Mouse (Mus musculus): ENCODE data around the gene Cul4a.
"Not testable (repeated sequence)": the region's sequence is repeated elsewhere in the genome, so short reads cannot be mapped to it uniquely, and the experiment has no call there.

Gene Cul4a

DNA sequence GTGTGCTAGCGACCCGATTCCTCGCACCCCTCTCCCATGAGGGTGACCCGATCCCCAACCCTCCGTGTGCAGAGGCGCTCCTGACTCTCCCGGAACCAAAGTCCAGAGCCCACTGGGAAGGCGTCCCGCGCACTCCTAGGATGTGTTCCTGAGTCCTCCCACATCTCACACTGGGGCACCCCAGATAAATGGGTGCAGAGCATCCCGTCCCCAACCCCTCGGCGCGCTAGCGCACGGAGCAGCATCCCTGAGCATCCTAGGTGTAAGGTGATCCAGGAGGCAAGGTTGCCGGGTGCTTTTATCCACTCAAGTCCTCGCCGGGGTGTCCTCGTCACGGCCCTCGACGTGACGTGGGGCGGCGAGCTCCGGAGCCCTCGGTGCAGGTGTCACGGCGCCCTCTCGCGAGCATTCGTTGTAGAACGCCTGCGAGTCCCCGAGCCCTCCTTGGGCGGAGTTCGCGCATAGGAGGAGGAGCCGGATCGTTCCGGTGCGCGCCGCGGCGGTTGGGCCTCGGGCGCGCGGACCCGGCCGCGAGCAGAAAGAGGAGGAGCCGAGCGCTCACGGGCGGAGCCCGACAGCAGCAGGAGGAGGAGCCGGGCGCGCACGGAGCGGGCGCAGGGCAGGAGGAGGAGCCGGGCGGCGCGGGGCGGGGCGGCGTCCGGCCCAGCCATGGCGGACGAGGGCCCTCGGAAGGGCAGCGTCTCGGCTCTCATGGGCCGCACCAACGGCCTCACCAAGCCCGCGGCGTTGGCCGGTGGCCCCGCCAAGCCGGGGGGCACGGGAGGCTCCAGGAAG lies at the start of gene Cul4a, which contains the start of gene Pcid2:
Gene Cul4a, plus strand, starts transcription at position 535 of the 795 bp plus-strand sequence.
Gene Pcid2, minus strand, starts transcription at position 373 of the 795 bp plus-strand sequence.
- DNase-seq, result peak; percentile 99

GRCm38 (mm10) chr8:13057351-13057750 lies 48.1 kb upstream of the Cul4a start:
- DNase-seq, result no peak

GRCm38 (mm10) chr8:13060441-13061150 lies 44.8 kb upstream of the Cul4a start, which contains the start of gene Proz:
Proz (plus strand) TSS chr8:13060914.
- no peak for DNase-seq

GRCm38 (mm10) chr8:13063112-13063511 lies 42.3 kb upstream of the Cul4a start:
- DNase-seq, result no peak

DNA sequence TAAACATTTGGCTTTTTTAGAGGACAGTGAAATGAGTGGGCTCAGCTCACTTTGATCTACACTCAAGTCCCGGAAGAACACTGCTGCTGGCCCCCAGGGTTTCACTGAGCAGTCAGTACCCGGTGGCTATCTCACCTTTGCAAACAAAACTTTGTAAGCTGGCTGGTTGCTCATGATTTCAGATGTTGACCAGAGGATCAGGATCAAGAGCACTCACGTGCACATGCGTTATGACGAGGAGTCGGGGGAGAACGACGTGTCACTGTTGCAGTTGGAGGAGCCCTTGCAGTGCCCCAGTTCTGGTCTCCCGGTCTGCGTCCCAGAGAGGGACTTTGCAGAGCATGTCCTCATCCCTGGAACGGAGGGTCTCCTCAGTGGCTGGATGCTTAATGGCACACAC lies 32.2 kb upstream of the Cul4a start:
- no peak for DNase-seq

DNA sequence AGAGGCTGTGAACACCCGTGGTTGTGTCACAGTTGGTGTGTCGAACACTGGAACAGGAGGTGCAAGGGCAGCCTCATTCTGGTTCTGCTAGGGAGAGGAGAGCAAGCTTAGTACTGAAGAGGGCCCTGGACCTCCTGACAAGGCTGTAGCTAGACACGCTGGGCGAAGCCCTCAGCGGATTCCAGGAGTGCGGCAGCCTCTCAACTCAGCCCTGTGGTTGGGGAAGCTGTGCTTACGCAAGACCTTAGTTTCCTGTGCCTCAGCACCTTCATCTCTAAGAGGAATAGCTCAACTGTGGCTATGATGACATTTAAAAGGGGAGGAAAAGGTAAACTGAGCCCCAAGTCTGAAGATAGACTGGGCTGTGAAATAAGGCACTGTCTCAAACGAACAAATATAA lies 30.4 kb upstream of the Cul4a start:
- no peak for DNase-seq

DNA sequence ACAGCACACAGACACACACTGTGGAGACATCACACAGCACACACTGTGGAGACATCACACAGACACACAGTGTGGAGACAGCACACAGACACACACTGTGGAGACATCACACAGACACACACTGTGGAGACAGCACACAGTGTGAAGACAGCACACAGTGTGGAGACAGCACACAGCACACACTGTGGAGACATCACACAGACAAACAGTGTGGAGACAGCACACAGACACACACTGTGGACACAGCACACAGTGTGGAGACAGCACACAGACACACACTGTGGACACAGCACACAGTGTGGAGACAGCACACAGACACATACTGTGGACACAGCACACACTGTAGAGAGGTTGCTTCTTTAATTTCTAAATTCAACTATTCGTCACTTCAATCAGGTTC lies 29.8 kb upstream of the Cul4a start:
- DNase-seq, result not testable (repeated sequence)

GRCm38 (mm10) chr8:13077542-13077941 lies 27.9 kb upstream of the Cul4a start:
- DNase-seq, result no peak

DNA sequence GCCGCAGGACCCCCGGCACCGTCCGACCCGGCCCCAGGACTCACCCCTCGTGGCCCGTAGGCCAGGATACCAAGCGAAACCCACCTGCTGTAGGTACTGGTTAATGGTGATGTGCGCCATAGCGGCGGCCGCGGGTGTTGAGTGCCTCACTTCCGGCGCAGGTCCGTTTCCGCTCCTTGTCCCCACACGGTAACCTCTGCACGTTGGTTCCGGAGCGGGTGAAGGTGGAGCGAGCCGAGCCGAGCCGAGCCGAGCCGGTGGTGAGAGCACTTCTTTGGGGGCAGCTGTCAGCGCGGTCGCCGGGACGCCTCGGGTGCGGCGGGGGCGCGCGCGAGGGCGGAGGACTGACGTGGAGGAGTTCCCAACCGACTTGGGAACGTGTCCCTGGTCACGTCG lies 732 bp upstream of the Cul4a start:
- DNase-seq, result peak; percentile 92

- peak; percentile 53 for DNase-seq
Measured at GRCm38 (mm10) chr8:13105908-13106551, 609 bp downstream of the Cul4a start.

- DNase-seq, result no peak
Measured at GRCm38 (mm10) chr8:13107990-13108638, 2.7 kb downstream of the Cul4a start.

DNA sequence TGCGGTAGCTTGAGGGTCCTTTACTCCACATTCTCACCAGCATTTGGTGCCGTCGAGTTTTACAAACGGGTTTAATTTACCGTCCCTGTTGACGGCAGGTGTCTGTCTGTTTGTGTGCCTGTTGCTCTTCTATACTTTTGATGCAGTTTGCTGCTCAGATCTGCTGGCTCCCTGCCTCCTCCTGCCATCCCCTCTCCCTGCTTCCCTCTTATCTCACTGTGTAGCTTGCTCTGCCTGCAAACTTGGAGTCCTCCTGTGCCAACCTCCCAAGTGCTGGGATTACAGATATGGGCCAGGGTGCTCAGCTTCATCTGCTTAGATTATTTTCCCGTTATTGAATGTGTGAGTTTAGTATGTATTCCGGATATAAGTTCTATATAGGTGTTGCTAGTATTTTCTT lies 3.5 kb downstream of the Cul4a start:
- DNase-seq, result no peak

- DNase-seq, result no peak
Measured at GRCm38 (mm10) chr8:13109416-13109960, 4.1 kb downstream of the Cul4a start.

DNA sequence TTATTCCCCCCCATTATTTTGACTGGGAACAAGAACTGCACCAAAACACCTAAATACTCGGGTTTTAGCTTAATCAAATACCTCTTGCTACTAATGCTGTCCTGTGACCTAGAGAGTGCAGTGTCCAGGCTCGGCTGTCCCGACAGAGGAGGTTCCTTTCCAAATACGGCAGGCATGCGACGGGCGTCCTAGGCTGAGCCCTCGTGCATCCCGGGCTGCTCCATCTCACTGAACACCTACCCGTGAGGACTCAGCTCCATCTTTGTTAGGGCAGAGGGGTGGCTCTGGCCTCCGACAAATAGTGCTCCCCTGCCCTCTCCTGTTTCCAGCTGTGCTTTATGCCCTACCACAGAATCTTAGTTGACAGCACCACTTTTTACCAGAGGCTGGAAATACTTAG lies 6.5 kb downstream of the Cul4a start:
- DNase-seq, result no peak

DNA sequence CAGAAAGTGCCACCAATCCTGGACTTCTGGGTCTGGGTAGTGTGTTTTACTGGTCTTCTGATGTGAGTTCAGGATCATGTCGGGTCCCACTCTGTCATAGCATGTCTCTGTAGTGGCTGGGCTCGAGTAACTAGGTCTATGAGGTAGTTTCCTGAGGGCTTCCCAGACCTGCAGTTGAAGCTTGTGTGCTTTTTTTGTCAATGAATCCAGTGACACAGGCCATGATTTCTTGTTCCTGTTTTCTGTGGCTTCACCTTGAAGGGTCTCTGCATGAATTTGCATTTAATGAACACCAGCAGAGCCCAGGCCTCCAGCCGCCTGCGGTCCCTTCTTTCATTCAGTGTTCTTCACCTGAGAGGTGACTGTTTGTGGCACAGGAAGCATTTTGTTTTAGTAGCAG lies 7.8 kb downstream of the Cul4a start:
- no peak for DNase-seq

DNA sequence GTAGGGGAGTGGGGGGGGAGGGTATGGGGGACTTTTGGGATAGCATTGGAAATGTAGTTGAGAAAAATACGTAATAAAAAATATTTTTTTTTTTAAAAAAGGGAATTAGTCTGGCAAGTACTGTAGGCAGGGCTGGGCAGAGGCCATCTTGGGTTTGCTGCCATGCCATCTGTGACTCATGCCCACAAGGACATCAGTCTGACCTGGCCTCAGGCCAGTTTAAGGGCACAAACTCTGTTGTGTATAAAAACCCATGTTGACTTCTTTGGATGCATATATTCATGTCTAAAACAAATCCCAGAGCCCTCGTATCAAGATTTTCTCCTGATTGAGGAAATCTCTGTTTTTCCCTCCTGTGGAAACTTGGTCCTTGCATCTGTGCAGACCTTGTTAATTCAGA lies 11.7 kb downstream of the Cul4a start:
- no peak for DNase-seq

DNA sequence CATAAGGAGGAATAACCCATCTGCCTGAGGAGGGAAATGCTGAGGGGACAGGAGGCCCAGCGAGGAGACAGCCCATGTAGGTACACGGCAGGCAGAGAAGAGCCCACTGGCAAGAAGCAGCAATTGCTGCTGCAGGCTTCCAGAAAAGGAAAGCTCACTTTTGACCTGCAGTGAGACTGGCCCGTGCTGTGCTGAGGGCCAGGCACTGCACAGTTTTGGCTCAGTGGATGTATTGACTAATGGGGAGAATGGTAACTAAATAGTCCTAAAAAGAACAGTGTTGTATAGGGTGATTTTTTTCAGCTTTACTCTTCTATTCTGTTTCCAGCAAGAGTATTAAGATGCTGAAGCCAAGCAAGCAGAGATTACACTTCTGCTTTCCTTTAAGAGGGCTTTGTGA lies 13.1 kb downstream of the Cul4a start:
- DNase-seq, result no peak

DNA sequence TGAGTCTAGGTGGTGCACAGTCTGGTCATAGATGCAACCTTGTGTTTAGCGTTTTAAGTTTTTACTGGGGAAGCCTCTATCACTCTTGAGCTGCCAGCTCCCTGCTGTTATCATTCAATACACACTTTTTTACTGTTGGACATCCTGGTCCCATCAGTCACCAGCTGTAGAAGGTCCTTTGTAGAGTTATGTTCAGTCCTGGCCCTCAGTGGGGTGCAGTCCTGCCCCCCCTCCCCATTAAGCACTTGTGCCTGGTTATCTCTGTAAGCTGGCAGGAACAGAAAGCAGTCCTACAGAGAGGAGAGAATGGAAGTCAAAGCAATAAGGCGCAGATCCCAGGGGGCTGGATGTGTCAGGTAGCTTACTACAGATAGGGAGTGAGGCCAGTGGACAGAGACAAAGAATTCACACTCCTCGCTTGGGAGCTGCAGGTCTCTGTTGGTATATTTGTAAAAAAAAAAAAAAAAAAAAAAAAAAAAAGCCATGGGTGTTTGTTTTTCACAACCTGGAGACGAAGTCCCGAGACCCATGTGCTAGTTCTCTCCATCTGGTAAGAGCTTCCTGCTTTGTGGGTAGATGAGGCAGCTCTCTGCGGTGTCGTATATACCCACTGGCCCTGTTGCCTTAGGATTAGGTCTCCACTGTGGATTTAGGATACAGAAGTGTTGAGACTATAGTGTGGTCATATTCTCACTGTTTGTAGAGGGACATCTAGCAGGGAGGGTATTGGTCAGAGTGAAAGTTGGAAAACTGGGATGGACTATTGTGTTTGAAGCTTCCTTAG lies 15.7 kb downstream of the Cul4a start:
- DNase-seq, result no peak

DNA sequence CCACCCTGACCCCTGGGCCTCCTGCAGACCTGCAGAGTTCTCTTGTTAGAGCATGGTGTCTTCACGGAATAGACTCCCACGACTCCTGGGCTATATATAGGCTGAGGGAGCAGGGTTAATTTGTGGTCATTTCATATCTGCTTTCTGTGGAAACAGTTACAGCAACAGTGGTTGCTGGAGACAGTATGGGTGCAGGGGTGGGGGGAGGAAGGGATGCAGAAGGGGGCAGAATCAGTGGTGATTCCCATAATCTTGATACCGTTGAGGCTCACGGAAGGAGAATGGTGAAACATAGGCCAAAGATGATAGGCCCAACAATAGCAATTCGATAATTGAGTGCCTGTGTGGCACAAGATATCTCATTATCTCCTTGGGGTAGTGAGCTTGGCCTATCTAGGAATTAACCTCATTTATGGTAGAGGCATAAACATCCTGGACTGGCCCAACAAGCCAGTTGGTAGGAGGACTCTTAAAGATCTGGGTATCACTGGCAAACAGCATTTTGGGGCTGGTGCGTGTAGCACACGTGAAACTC lies 17.5 kb downstream of the Cul4a start:
- no peak for DNase-seq

DNA sequence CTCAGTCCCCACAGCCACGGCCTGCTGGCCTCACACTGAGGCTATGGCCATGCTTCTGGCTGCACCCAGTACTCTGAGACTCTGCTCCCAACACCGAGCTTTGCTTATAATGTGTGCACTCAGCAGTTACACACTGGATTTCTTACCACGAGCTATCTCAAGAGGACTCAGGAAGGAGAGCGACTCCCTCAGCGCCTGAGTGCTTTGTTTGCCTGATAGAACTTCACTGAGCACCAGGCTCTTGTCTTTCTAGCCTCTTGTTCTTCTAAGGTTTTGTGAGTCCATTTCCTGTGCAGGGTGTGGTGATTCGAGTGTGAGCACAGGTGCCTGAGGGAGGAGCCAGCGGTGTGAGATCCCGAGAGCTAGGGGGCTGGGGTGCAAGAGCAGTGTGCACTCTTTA lies 19.5 kb downstream of the Cul4a start:
- no peak for DNase-seq

DNA sequence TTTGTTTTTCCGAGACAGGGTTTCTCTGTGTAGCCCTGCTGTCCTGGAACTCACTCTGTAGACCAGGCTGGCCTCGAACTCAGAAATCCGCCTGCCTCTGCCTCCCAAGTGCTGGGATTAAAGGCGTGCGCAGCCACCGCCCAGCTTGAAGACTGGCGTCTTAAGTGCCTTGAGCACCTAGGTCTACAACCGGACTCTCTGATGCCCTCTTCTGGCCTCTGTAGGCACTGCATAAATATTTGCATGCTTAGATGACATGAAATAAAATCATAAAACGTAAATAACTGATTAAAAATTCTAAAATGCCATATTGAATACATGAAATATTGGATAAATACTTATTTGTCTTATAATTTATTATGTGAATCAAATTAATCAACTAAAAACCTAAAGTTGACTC lies 26.8 kb downstream of the Cul4a start:
- DNase-seq, result peak; percentile 70
